ENCODE assay signal across 24 mouse cellular contexts in genomic region chr19:4072706-4073424, GRCm38 (mm10). TPM values are rescaled to one million over a fixed set of nuclear protein-coding genes. Genes with fewer than 3 reads are reported as not detected.
DNase-seq lines count a peak whose midpoint lies in the region; ATAC-seq and TF ChIP-seq lines count a peak whose summit lies in the region.
"Had no signal": no experiment of that assay in that cellular context is flagged by ENCODE, and none has a peak within 500 bp of the region (broad histone marks: within the 10 kb centered on the region; RNA-seq: fewer than 3 reads in every experiment).

No protein-coding gene starts in this region.

- no peak for TF ChIP-seq POLR2A in cerebellum, adult 2 months (IDR thresholded peaks at IDR 0.05; ENCODE audit: borderline replicate concordance, insufficient read depth, low read length)
- no peak for TF ChIP-seq POLR2A in limb, embryonic 14.5 days (IDR thresholded peaks at IDR 0.05; ENCODE audit: borderline replicate concordance, extremely low read depth, insufficient read depth, insufficient read length)

- peaks cover 14% of the 10 kb centered on the region for H3K4me1 ChIP-seq in cerebellum, adult 2 months (ENCODE audit: control insufficient read depth, insufficient read depth, low read length)
- H3K4me1 ChIP-seq in kidney, embryonic 15.5 days = peaks cover 13% of the 10 kb centered on the region
- no peaks in the 10 kb centered on the region for H3K4me1 ChIP-seq in limb, embryonic 14.5 days (ENCODE audit: control insufficient read depth, insufficient read depth, low read length)
- peaks cover 2% of the 10 kb centered on the region; the same call in 1 of the 2 replicates for H3K4me1 ChIP-seq in limb, embryonic 10.5 days
- H3K4me1 ChIP-seq in midbrain, embryonic 11.5 days (ENCODE audit: control insufficient read depth, insufficient read depth, low read length) = no peaks in the 10 kb centered on the region
- no peaks in the 10 kb centered on the region for H3K4me1 ChIP-seq in midbrain, embryonic 14.5 days (ENCODE audit: control insufficient read depth, insufficient read depth, low read length)
- H3K4me1 ChIP-seq: forebrain, embryonic 13.5 days; heart, embryonic 12.5 days; hindbrain, embryonic 15.5 days had no signal

- no peaks in the 10 kb centered on the region for H3K36me3 ChIP-seq in kidney, embryonic 15.5 days
- no peaks in the 10 kb centered on the region for H3K36me3 ChIP-seq in limb, embryonic 14.5 days (ENCODE audit: control insufficient read depth, insufficient read depth, low read length)
- H3K36me3 ChIP-seq in limb, embryonic 10.5 days = no peaks in the 10 kb centered on the region
- H3K36me3 ChIP-seq in midbrain, embryonic 11.5 days (ENCODE audit: control insufficient read depth, insufficient read depth, low read length) = no peaks in the 10 kb centered on the region
- no peaks in the 10 kb centered on the region for H3K36me3 ChIP-seq in midbrain, embryonic 14.5 days (ENCODE audit: control insufficient read depth, insufficient read depth, low read length)
- H3K36me3 ChIP-seq: embryonic facial prominence, embryonic 10.5 days; heart, embryonic 12.5 days; hindbrain, embryonic 15.5 days had no signal

- no peak overlapping the region for H3K9ac ChIP-seq in kidney, embryonic 15.5 days
- H3K9ac ChIP-seq in limb, embryonic 14.5 days (ENCODE audit: low read depth, low read length, severe bottlenecking) = 0 out of 2 replicates have a peak overlapping the region, but pooled peaks have one; percentile 4
- no peak overlapping the region for H3K9ac ChIP-seq in midbrain, embryonic 11.5 days (ENCODE audit: low read length)
- H3K9ac ChIP-seq in midbrain, embryonic 14.5 days (replicated peaks; ENCODE audit: low read length) = no peak overlapping the region
- H3K9ac ChIP-seq: forebrain, embryonic 13.5 days; forebrain, postnatal 0 days; heart, embryonic 12.5 days; hindbrain, embryonic 15.5 days had no signal

- no peaks in the 10 kb centered on the region for H3K27me3 ChIP-seq in cerebellum, adult 2 months (ENCODE audit: control insufficient read depth, insufficient read depth, low read length)
- H3K27me3 ChIP-seq in kidney, embryonic 15.5 days = no peaks in the 10 kb centered on the region
- no peaks in the 10 kb centered on the region for H3K27me3 ChIP-seq in limb, embryonic 14.5 days (ENCODE audit: control insufficient read depth, insufficient read depth, low read length)
- H3K27me3 ChIP-seq in limb, embryonic 10.5 days (ENCODE audit: low read depth, poor library complexity, severe bottlenecking) = no peaks in the 10 kb centered on the region
- H3K27me3 ChIP-seq in midbrain, embryonic 11.5 days (ENCODE audit: control insufficient read depth, insufficient read depth, low read length) = no peaks in the 10 kb centered on the region
- H3K27me3 ChIP-seq in midbrain, embryonic 14.5 days (ENCODE audit: control insufficient read depth, insufficient read depth, low read length) = no peaks in the 10 kb centered on the region
- H3K27me3 ChIP-seq: forebrain, embryonic 13.5 days; heart, embryonic 12.5 days; hindbrain, embryonic 15.5 days; Patski had no signal

- 88% methylated on average over 6 of the region's 6 CpGs for WGBS in cerebellum, adult 2 months
- 78% methylated on average over 6 of the region's 6 CpGs for WGBS in kidney, embryonic 15.5 days
- 64% methylated on average over 6 of the region's 6 CpGs for WGBS in limb, embryonic 14.5 days
- 75% methylated on average over 6 of the region's 6 CpGs for WGBS in limb, embryonic 10.5 days
- WGBS in midbrain, embryonic 11.5 days = 79% methylated on average over 6 of the region's 6 CpGs
- WGBS in midbrain, embryonic 14.5 days = 84% methylated on average over 6 of the region's 6 CpGs

- no peak overlapping the region for H3K4me2 ChIP-seq in kidney, embryonic 15.5 days
- no peak overlapping the region for H3K4me2 ChIP-seq in limb, embryonic 14.5 days (replicated peaks; ENCODE audit: low read depth, low read length, severe bottlenecking)
- H3K4me2 ChIP-seq in midbrain, embryonic 11.5 days = no peak overlapping the region
- H3K4me2 ChIP-seq in midbrain, embryonic 14.5 days (ENCODE audit: low read length) = no peak overlapping the region
- H3K4me2 ChIP-seq: forebrain, embryonic 13.5 days; heart, embryonic 12.5 days; hindbrain, embryonic 15.5 days had no signal

- TF ChIP-seq CTCF in cerebellum, adult 2 months (IDR thresholded peaks at IDR 0.05; ENCODE audit: borderline replicate concordance, insufficient read depth, low read depth, low read length) = no peak

- no peak for ATAC-seq in kidney, embryonic 15.5 days (replicated peaks; ENCODE audit: low FRiP score)
- ATAC-seq in limb, embryonic 14.5 days (ENCODE audit: low FRiP score, low read depth) = no peak
- no peak for ATAC-seq in midbrain, embryonic 11.5 days (ENCODE audit: low FRiP score)
- no peak for ATAC-seq in midbrain, embryonic 14.5 days (ENCODE audit: low FRiP score, low TSS enrichment)
- ATAC-seq: activated CD4-positive, CD25-positive, alpha-beta regulatory T cell, adult 4 months; forebrain, embryonic 13.5 days; forebrain, postnatal 0 days; Patski had no signal

- no peak overlapping the region for H3K27ac ChIP-seq in cerebellum, adult 2 months (ENCODE audit: insufficient read depth, low read length)
- H3K27ac ChIP-seq in kidney, embryonic 15.5 days = no peak overlapping the region
- H3K27ac ChIP-seq in limb, embryonic 14.5 days (replicated peaks; ENCODE audit: low read depth, low read length) = no peak overlapping the region
- no peak overlapping the region for H3K27ac ChIP-seq in limb, embryonic 10.5 days
- no peak overlapping the region for H3K27ac ChIP-seq in midbrain, embryonic 11.5 days (ENCODE audit: low read depth, low read length)
- no peak overlapping the region for H3K27ac ChIP-seq in midbrain, embryonic 14.5 days (replicated peaks; ENCODE audit: low read depth, low read length)
- H3K27ac ChIP-seq: embryonic facial prominence, embryonic 10.5 days; forebrain, embryonic 13.5 days; heart, adult 2 months; hindbrain, embryonic 15.5 days had no signal

- no peaks in the 10 kb centered on the region for H3K9me3 ChIP-seq in kidney, embryonic 15.5 days (replicated peaks)
- H3K9me3 ChIP-seq in limb, embryonic 14.5 days (ENCODE audit: control insufficient read depth, low read length) = no peaks in the 10 kb centered on the region
- H3K9me3 ChIP-seq in limb, embryonic 10.5 days (replicated peaks) = no peaks in the 10 kb centered on the region
- H3K9me3 ChIP-seq in midbrain, embryonic 11.5 days (ENCODE audit: control insufficient read depth, low read length) = no peaks in the 10 kb centered on the region
- no peaks in the 10 kb centered on the region for H3K9me3 ChIP-seq in midbrain, embryonic 14.5 days (ENCODE audit: control insufficient read depth, low read length)
- H3K9me3 ChIP-seq: embryonic facial prominence, embryonic 10.5 days; forebrain, embryonic 13.5 days; heart, embryonic 12.5 days; hindbrain, embryonic 15.5 days had no signal

- no peak overlapping the region for H3K4me3 ChIP-seq in cerebellum, adult 2 months (replicated peaks; ENCODE audit: insufficient read depth, low read depth, low read length)
- no peak overlapping the region for H3K4me3 ChIP-seq in kidney, embryonic 15.5 days (replicated peaks)
- no peak overlapping the region for H3K4me3 ChIP-seq in limb, embryonic 14.5 days (replicated peaks; ENCODE audit: low read length)
- no peak overlapping the region for H3K4me3 ChIP-seq in limb, embryonic 10.5 days
- no peak overlapping the region for H3K4me3 ChIP-seq in midbrain, embryonic 11.5 days (ENCODE audit: low read depth, low read length)
- H3K4me3 ChIP-seq in midbrain, embryonic 14.5 days (replicated peaks; ENCODE audit: low read depth, low read length) = no peak overlapping the region
- H3K4me3 ChIP-seq: embryonic facial prominence, embryonic 10.5 days; forebrain, embryonic 13.5 days; heart, adult 2 months; heart, embryonic 12.5 days; hindbrain, embryonic 15.5 days had no signal

- peak; percentile 13 for DNase-seq in cerebellum, adult 9-11 months
- no peak for DNase-seq in cerebellum, adult 2 months
- peak; percentile 51 to 56 for DNase-seq in kidney, adult 8-10 months
- DNase-seq in limb, embryonic 14.5 days (ENCODE audit: low spot score) = no peak
- DNase-seq in limb, embryonic 10.5 days (ENCODE audit: low spot score) = no peak
- peak; percentile 39 for DNase-seq in midbrain, embryonic 11.5 days (ENCODE audit: low spot score, missing footprints)
- no peak for DNase-seq in midbrain, embryonic 14.5 days
- DNase-seq: adrenal gland, postnatal 25 days; cerebellum, postnatal 10 days; forebrain, postnatal 0 days; gastrocnemius, postnatal 14 days; heart, adult 2 months; heart, postnatal 36 days had no signal

RNA-seq across cellular contexts. Expression of gene Cabp2, which starts 8.5 kb away (rescaled TPM):
- 5.5 and 8.0 TPM in 2 replicates for polyA plus RNA-seq in cerebellum, adult 2 months (2012; rRNA removed)
- polyA plus RNA-seq in kidney, embryonic 15.5 days (2015; fragmentation: Nextera tagmentation; extraction: Ambion mirVana) = 0.22 and 0.84 TPM in 2 replicates
- not detected in 2 replicates for polyA plus RNA-seq in limb, embryonic 14.5 days (2012; rRNA removed)
- polyA plus RNA-seq in limb, embryonic 14.5 days (2014; fragmentation: Nextera tagmentation; extraction: Ambion mirVana) = not detected in 2 replicates
- not detected in 2 replicates for polyA plus RNA-seq in limb, embryonic 10.5 days (2016; fragmentation: Nextera tagmentation; extraction: Ambion mirVana)
- polyA plus RNA-seq in midbrain, embryonic 11.5 days (2014; fragmentation: Nextera tagmentation; extraction: Ambion mirVana) = not detected in 2 replicates
- not detected in 2 replicates for polyA plus RNA-seq in midbrain, embryonic 14.5 days (2014; fragmentation: Nextera tagmentation; extraction: Ambion mirVana)
- polyA plus RNA-seq: activated CD4-positive, CD25-positive, alpha-beta regulatory T cell, adult 4 months; embryonic facial prominence, embryonic 10.5 days; embryonic facial prominence, embryonic 14.5 days; forebrain, embryonic 13.5 days; forebrain, postnatal 0 days; gonadal fat pad, adult 2 months; heart, adult 2 months; heart, embryonic 12.5 days; heart, embryonic 16.5 days; hindbrain, embryonic 11.5 days; hindbrain, embryonic 15.5 days; Patski had no signal

RNA-seq across cellular contexts. Expression of gene Gstp3, which starts 13.5 kb away (rescaled TPM):
- not detected in 2 replicates for polyA plus RNA-seq in cerebellum, adult 2 months (2012; rRNA removed)
- 0.73 and 1.4 TPM in 2 replicates for polyA plus RNA-seq in kidney, embryonic 15.5 days (2015; fragmentation: Nextera tagmentation; extraction: Ambion mirVana)
- 0.63 and 0.69 TPM in 2 replicates for polyA plus RNA-seq in limb, embryonic 14.5 days (2012; rRNA removed)
- 0.41 and 0.47 TPM in 2 replicates for polyA plus RNA-seq in limb, embryonic 14.5 days (2014; fragmentation: Nextera tagmentation; extraction: Ambion mirVana)
- polyA plus RNA-seq in limb, embryonic 10.5 days (2016; fragmentation: Nextera tagmentation; extraction: Ambion mirVana) = not detected in 2 replicates
- not detected in 2 replicates for polyA plus RNA-seq in midbrain, embryonic 11.5 days (2014; fragmentation: Nextera tagmentation; extraction: Ambion mirVana)
- polyA plus RNA-seq in midbrain, embryonic 14.5 days (2014; fragmentation: Nextera tagmentation; extraction: Ambion mirVana) = not detected in 2 replicates
- polyA plus RNA-seq: embryonic facial prominence, embryonic 10.5 days; forebrain, embryonic 13.5 days; forebrain, postnatal 0 days; hindbrain, embryonic 11.5 days; hindbrain, embryonic 15.5 days; Patski had no signal

RNA-seq across cellular contexts. Expression of gene Cdk2ap2, which starts 24.1 kb away (rescaled TPM):
- polyA plus RNA-seq in cerebellum, adult 2 months (2012; rRNA removed) = 88.7 and 97.0 TPM in 2 replicates
- 116 and 117 TPM in 2 replicates for polyA plus RNA-seq in kidney, embryonic 15.5 days (2015; fragmentation: Nextera tagmentation; extraction: Ambion mirVana)
- polyA plus RNA-seq in limb, embryonic 14.5 days (2012; rRNA removed) = 45.2 and 52.1 TPM in 2 replicates
- polyA plus RNA-seq in limb, embryonic 14.5 days (2014; fragmentation: Nextera tagmentation; extraction: Ambion mirVana) = 67.0 and 67.6 TPM in 2 replicates
- polyA plus RNA-seq in limb, embryonic 10.5 days (2016; fragmentation: Nextera tagmentation; extraction: Ambion mirVana) = 86.7 and 87.0 TPM in 2 replicates
- 60.8 and 73.5 TPM in 2 replicates for polyA plus RNA-seq in midbrain, embryonic 11.5 days (2014; fragmentation: Nextera tagmentation; extraction: Ambion mirVana)
- polyA plus RNA-seq in midbrain, embryonic 14.5 days (2014; fragmentation: Nextera tagmentation; extraction: Ambion mirVana) = 83.4 and 87.0 TPM in 2 replicates

RNA-seq across cellular contexts. Expression of gene Pitpnm1, which starts 26.9 kb away (rescaled TPM):
- polyA plus RNA-seq in cerebellum, adult 2 months (2012; rRNA removed) = 568 and 602 TPM in 2 replicates
- 14.0 and 15.8 TPM in 2 replicates for polyA plus RNA-seq in kidney, embryonic 15.5 days (2015; fragmentation: Nextera tagmentation; extraction: Ambion mirVana)
- polyA plus RNA-seq in limb, embryonic 14.5 days (2012; rRNA removed) = 16.2 and 20.8 TPM in 2 replicates
- 4.5 and 6.7 TPM in 2 replicates for polyA plus RNA-seq in limb, embryonic 14.5 days (2014; fragmentation: Nextera tagmentation; extraction: Ambion mirVana)
- 5.9 and 7.9 TPM in 2 replicates for polyA plus RNA-seq in limb, embryonic 10.5 days (2016; fragmentation: Nextera tagmentation; extraction: Ambion mirVana)
- polyA plus RNA-seq in midbrain, embryonic 11.5 days (2014; fragmentation: Nextera tagmentation; extraction: Ambion mirVana) = 11.2 and 11.3 TPM in 2 replicates
- 72.8 and 89.0 TPM in 2 replicates for polyA plus RNA-seq in midbrain, embryonic 14.5 days (2014; fragmentation: Nextera tagmentation; extraction: Ambion mirVana)

RNA-seq across cellular contexts. Expression of gene Gstp2, which starts 27.0 kb away (rescaled TPM):
- 8.0 and 10.0 TPM in 2 replicates for polyA plus RNA-seq in cerebellum, adult 2 months (2012; rRNA removed)
- polyA plus RNA-seq in kidney, embryonic 15.5 days (2015; fragmentation: Nextera tagmentation; extraction: Ambion mirVana) = 2.4 and 14.9 TPM in 2 replicates
- 10.7 and 10.8 TPM in 2 replicates for polyA plus RNA-seq in limb, embryonic 14.5 days (2012; rRNA removed)
- polyA plus RNA-seq in limb, embryonic 14.5 days (2014; fragmentation: Nextera tagmentation; extraction: Ambion mirVana) = 0.87 and 1.7 TPM in 2 replicates
- 0.62 and 0.88 TPM in 2 replicates for polyA plus RNA-seq in limb, embryonic 10.5 days (2016; fragmentation: Nextera tagmentation; extraction: Ambion mirVana)
- polyA plus RNA-seq in midbrain, embryonic 11.5 days (2014; fragmentation: Nextera tagmentation; extraction: Ambion mirVana) = 1.1 and 3.8 TPM in 2 replicates
- 1.9 TPM in 1 of 2 replicates, not detected in the other for polyA plus RNA-seq in midbrain, embryonic 14.5 days (2014; fragmentation: Nextera tagmentation; extraction: Ambion mirVana)

Comparison
In these comparisons a context has a peak if more than half of its experiments do, and no peak if none do; other contexts are left out.
1. DNase-seq: peak in cerebellum, adult 9-11 months (single experiment), kidney, adult 8-10 months (2 of 2) and midbrain, embryonic 11.5 days (single experiment); none in cerebellum, adult 2 months (0 of 2), limb, embryonic 14.5 days (single experiment), limb, embryonic 10.5 days (single experiment) and midbrain, embryonic 14.5 days (single experiment).